Mouse (Mus musculus) stomach, embryonic 14.5 days (tissue): Measurements from ENCODE around the gene Aff1. TPM values are rescaled to one million over a fixed set of nuclear protein-coding genes. Genes with fewer than 3 reads are reported as not detected.

Experiments used
- ATAC-seq: fragments of 200-750 bp; cut with Nextera tagmentation; 2 replicates; pipeline ENCODE4 v1.8.0; 2017; ENCODE audit warnings: low read depth, moderate TSS enrichment; ENCODE audit not compliant: insufficient number of reproducible peaks, insufficient read depth, low FRiP score
- H3K27ac ChIP-seq: fragments of 300-500 bp; sonication (generic); 2 replicates; pipeline ENCODE4 v1.5.1; 2014; ENCODE audit warnings: mild to moderate bottlenecking, low read length, moderate library complexity, mixed read lengths
- H3K27me3 ChIP-seq: fragments of 300-500 bp; sonication (generic); 2 replicates; pipeline ENCODE4 v1.6.1; 2014; ENCODE audit warnings: low read length, control low read depth, mixed read lengths; ENCODE audit not compliant: control insufficient read depth, insufficient read depth
- H3K36me3 ChIP-seq: fragments of 300-500 bp; sonication (generic); 2 replicates; pipeline ENCODE4 v1.6.1; 2014; ENCODE audit warnings: mild to moderate bottlenecking, control low read depth, low read length, moderate library complexity, mixed read lengths; ENCODE audit not compliant: control insufficient read depth, insufficient read depth
- H3K4me1 ChIP-seq: fragments of 300-500 bp; sonication (generic); 2 replicates; pipeline ENCODE4 v1.6.1; 2014; ENCODE audit warnings: low read length, control low read depth, mixed read lengths; ENCODE audit not compliant: control insufficient read depth, insufficient read depth
- H3K4me2 ChIP-seq: fragments of 300-500 bp; sonication (generic); replicated peaks from 2 replicates; pipeline ENCODE4 v1.6.1; 2014; ENCODE audit warnings: low read depth, low read length, control low read depth
- H3K4me3 ChIP-seq: fragments of 300-500 bp; sonication (generic); 2 replicates; pipeline ENCODE4 v1.5.1; 2014; ENCODE audit warnings: low read depth, low read length, control low read depth
- H3K9ac ChIP-seq: fragments of 300-500 bp; sonication (generic); replicated peaks from 2 replicates; pipeline ENCODE4 v1.6.1; 2014; ENCODE audit warnings: low read depth, mild to moderate bottlenecking, control low read depth, low read length, moderate library complexity, mixed read lengths
- H3K9me3 ChIP-seq: fragments of 300-500 bp; sonication (generic); 2 replicates; pipeline ENCODE4 v1.6.1; 2016; ENCODE audit warnings: low read depth, low read length, control low read depth; ENCODE audit not compliant: control insufficient read depth
- WGBS: fragments of 180-500 bp; shearing (Covaris S2); extraction: QIAGEN DNeasy Blood & Tissue Kit; methylation state at CpG from one replicate; pipeline ENCODE4 v1.1.7; 2014; 5-methylcytosine and 5-hydroxymethylcytosine counted together
- polyA plus RNA-seq: library from polyadenylated mRNA; unstranded; fragments of >200 nt; fragmentation: Nextera tagmentation; extraction: Ambion mirVana; gene quantifications from 2 replicates; pipeline ENCODE4 v1.2.1, GENCODE M21; 2014

Gene Aff1
- polyA plus RNA-seq, 1 experiment from 2014 or later = 5.9 TPM

- ATAC-seq = peak; percentile 96
- peak overlapping the region; percentile 67 for H3K4me3 ChIP-seq
- under 1% methylated on average over 86 of the region's 86 CpGs for WGBS
- no peaks in the 10 kb centered on the region for H3K27me3 ChIP-seq
- H3K27ac ChIP-seq = peak overlapping the region; percentile 92
- no peaks in the 10 kb centered on the region for H3K36me3 ChIP-seq
- peak overlapping the region; percentile 69 for H3K4me2 ChIP-seq
- peak overlapping the region; percentile 57 for H3K9ac ChIP-seq
- no peaks in the 10 kb centered on the region for H3K9me3 ChIP-seq
- H3K4me1 ChIP-seq = 0 out of 2 replicates have a peak, but pooled peaks cover 3% of the 10 kb centered on the region
These were observed 61.5 kb downstream of the Aff1 start for GRCm38 (mm10) chr5:103753511-103754329.

- H3K27ac ChIP-seq = peak overlapping the region; percentile 92
- WGBS = 4% methylated on average over 38 of the region's 42 CpGs
- H3K9me3 ChIP-seq = no peaks in the 10 kb centered on the region
- no peaks in the 10 kb centered on the region for H3K27me3 ChIP-seq
- peak overlapping the region; percentile 69 for H3K4me2 ChIP-seq
- peak overlapping the region; percentile 67 for H3K4me3 ChIP-seq
- H3K4me1 ChIP-seq = 0 out of 2 replicates have a peak, but pooled peaks cover 3% of the 10 kb centered on the region
- ATAC-seq = peak; percentile 68; the same call in 1 of the 2 replicates
- no peaks in the 10 kb centered on the region for H3K36me3 ChIP-seq
- H3K9ac ChIP-seq = peak overlapping the region; percentile 57
These were observed 62.4 kb downstream of the Aff1 start for GRCm38 (mm10) chr5:103754330-103755134.

GRCm38 (mm10) chr5:103755135-103755487, 62.9 kb downstream of the Aff1 start:
- Histone ChIP-seq H3K27ac (no peak overlapping the region), H3K27me3 (no peaks in the 10 kb centered on the region), H3K36me3 (no peaks in the 10 kb centered on the region), H3K4me2 (peak overlapping the region; percentile 69), H3K9me3 (no peaks in the 10 kb centered on the region), H3K9ac (no peak overlapping the region), H3K4me3 (peak overlapping the region; percentile 67), H3K4me1 (peaks cover 7% of the 10 kb centered on the region)
- ATAC-seq = no peak
- 42% methylated on average over 3 of the region's 3 CpGs for whole genome bisulfite sequencing

- Histone ChIP-seq H3K27ac (no peak overlapping the region), H3K27me3 (no peaks in the 10 kb centered on the region), H3K4me3 (no peak overlapping the region), H3K4me1 (peaks cover 15% of the 10 kb centered on the region), H3K9ac (no peak overlapping the region), H3K4me2 (no peak overlapping the region), H3K36me3 (no peaks in the 10 kb centered on the region), H3K9me3 (no peaks in the 10 kb centered on the region)
- WGBS = 64% methylated on average over 6 of the region's 6 CpGs
- ATAC-seq = no peak
These were observed 64.1 kb downstream of the Aff1 start for GRCm38 (mm10) chr5:103756231-103756714.

GRCm38 (mm10) chr5:103758491-103758890, 66.3 kb downstream of the Aff1 start:
- H3K9me3 ChIP-seq = no peaks in the 10 kb centered on the region
- peaks cover 15% of the 10 kb centered on the region for H3K4me1 ChIP-seq
- H3K4me2 ChIP-seq = no peak overlapping the region
- H3K4me3 ChIP-seq = no peak overlapping the region
- no peak overlapping the region for H3K9ac ChIP-seq
- 68% methylated on average over 4 of the region's 4 CpGs for WGBS
- H3K36me3 ChIP-seq = no peaks in the 10 kb centered on the region
- no peak overlapping the region for H3K27ac ChIP-seq
- no peak for ATAC-seq
- no peaks in the 10 kb centered on the region for H3K27me3 ChIP-seq

GRCm38 (mm10) chr5:103759489-103760424, 67.6 kb downstream of the Aff1 start:
- no peaks in the 10 kb centered on the region for H3K9me3 ChIP-seq
- peak overlapping the region; percentile 19 for H3K4me3 ChIP-seq
- ATAC-seq = peak; percentile 74; the same call in 1 of the 2 replicates
- no peaks in the 10 kb centered on the region for H3K27me3 ChIP-seq
- WGBS = 41% methylated on average over 14 of the region's 14 CpGs
- H3K36me3 ChIP-seq = no peaks in the 10 kb centered on the region
- peaks cover 15% of the 10 kb centered on the region for H3K4me1 ChIP-seq
- no peak overlapping the region for H3K27ac ChIP-seq
- H3K9ac ChIP-seq = no peak overlapping the region; the same call in 1 of the 2 replicates
- H3K4me2 ChIP-seq = peak overlapping the region; percentile 47

- no peak overlapping the region for H3K27ac ChIP-seq
- no peaks in the 10 kb centered on the region for H3K9me3 ChIP-seq
- no peaks in the 10 kb centered on the region for H3K27me3 ChIP-seq
- H3K36me3 ChIP-seq = no peaks in the 10 kb centered on the region
- ATAC-seq = peak; percentile 57; the same call in 1 of the 2 replicates
- peak overlapping the region; percentile 47 for H3K4me2 ChIP-seq
- H3K9ac ChIP-seq = no peak overlapping the region; the same call in 1 of the 2 replicates
- peak overlapping the region; percentile 19 for H3K4me3 ChIP-seq
- 3% methylated on average over 20 of the region's 20 CpGs for WGBS
- H3K4me1 ChIP-seq = peaks cover 15% of the 10 kb centered on the region
These were observed 68.4 kb downstream of the Aff1 start for GRCm38 (mm10) chr5:103760425-103761131.
